Mouse (Mus musculus) embryonic facial prominence, embryonic 11.5 days (tissue): Measurements from ENCODE around the gene Rasd1. TPM values are rescaled to one million over a fixed set of nuclear protein-coding genes. Genes with fewer than 3 reads are reported as not detected.
A peak's percentile ranks its signal among the peaks of the same experiment; 100 is the strongest.

Source experiments
- ATAC-seq: fragments of 200-750 bp; cut with Nextera tagmentation; replicated peaks from 2 replicates; pipeline ENCODE4 v1.8.0; 2017; ENCODE audit warnings: low read depth; ENCODE audit not compliant: insufficient number of reproducible peaks, low FRiP score, low TSS enrichment
- DNase-seq: peaks from one replicate; pipeline ENCODE4 v3.0.0-alpha.2; 2015; ENCODE audit warnings: low spot score
- H3K27ac ChIP-seq: fragments of 300-500 bp; sonication (generic); replicated peaks from 2 replicates; pipeline ENCODE4 v1.5.1; 2014; ENCODE audit warnings: mild to moderate bottlenecking, low read depth, low read length, control low read depth
- H3K27me3 ChIP-seq: fragments of 300-500 bp; sonication (generic); 2 replicates; pipeline ENCODE4 v1.6.1; 2014; ENCODE audit warnings: mild to moderate bottlenecking, low read length, moderate library complexity, mixed read lengths; ENCODE audit not compliant: control insufficient read depth, insufficient read depth
- H3K36me3 ChIP-seq: fragments of 300-500 bp; sonication (generic); replicated peaks from 2 replicates; pipeline ENCODE4 v1.6.1; 2014; ENCODE audit warnings: low read depth, mild to moderate bottlenecking, low read length, moderate library complexity, mixed read lengths; ENCODE audit not compliant: control insufficient read depth, insufficient read depth
- H3K4me1 ChIP-seq: fragments of 300-500 bp; sonication (generic); 2 replicates; pipeline ENCODE4 v1.6.1; 2014; ENCODE audit warnings: low read length, mixed read lengths; ENCODE audit not compliant: control insufficient read depth, insufficient read depth
- H3K4me2 ChIP-seq: fragments of 300-500 bp; sonication (generic); 2 replicates; pipeline ENCODE4 v1.6.1; 2014; ENCODE audit warnings: low read depth, mild to moderate bottlenecking, control low read depth, low read length, moderate library complexity
- H3K4me3 ChIP-seq: fragments of 300-500 bp; sonication (generic); 2 replicates; pipeline ENCODE4 v1.5.1; 2014; ENCODE audit warnings: low read depth, low read length, control low read depth
- H3K9ac ChIP-seq: fragments of 300-500 bp; sonication (generic); replicated peaks from 2 replicates; pipeline ENCODE4 v1.6.1; 2014; ENCODE audit warnings: mild to moderate bottlenecking, control low read depth, low read length
- H3K9me3 ChIP-seq: fragments of 300-500 bp; sonication (generic); replicated peaks from 2 replicates; pipeline ENCODE4 v1.6.1; 2016; ENCODE audit warnings: mild to moderate bottlenecking, low read length, inconsistent platforms, mixed read lengths; ENCODE audit not compliant: control insufficient read depth
- WGBS: fragments of 180-500 bp; shearing (Covaris S2); extraction: QIAGEN DNeasy Blood & Tissue Kit; methylation state at CpG from one replicate; pipeline ENCODE4 v1.1.7; 2014; 5-methylcytosine and 5-hydroxymethylcytosine counted together
- polyA plus RNA-seq: library from polyadenylated mRNA; unstranded; fragments of >200 nt; fragmentation: Nextera tagmentation; extraction: Ambion mirVana; gene quantifications from 2 replicates; pipeline ENCODE4 v1.2.1, GENCODE M21; 2014

Rasd1 gene
- polyA plus RNA-seq, 1 experiment from 2014 or later, result 2.2 TPM

GRCm38 (mm10) chr11:59991365-59991764, 26.6 kb upstream of the Rasd1 start:
- Histone ChIP-seq H3K9ac (no peak overlapping the region), H3K36me3 (no peaks in the 10 kb centered on the region), H3K4me2 (no peak overlapping the region), H3K9me3 (no peaks in the 10 kb centered on the region), H3K4me3 (no peak overlapping the region), H3K27ac (no peak overlapping the region), H3K4me1 (no peaks in the 10 kb centered on the region), H3K27me3 (no peaks in the 10 kb centered on the region)
- 68% methylated on average over 8 of the region's 8 CpGs for WGBS
- ATAC-seq, result no peak
- DNase-seq, result no peak

- H3K9ac ChIP-seq, result no peak overlapping the region
- H3K4me3 ChIP-seq, result no peak overlapping the region
- H3K27ac ChIP-seq, result no peak overlapping the region
- ATAC-seq (no peak), DNase-seq (peak; percentile 63)
- no peaks in the 10 kb centered on the region for H3K36me3 ChIP-seq
- no peak overlapping the region for H3K4me2 ChIP-seq
- WGBS, result 42% methylated on average over 1 of the region's 1 CpGs
- H3K27me3 ChIP-seq, result no peaks in the 10 kb centered on the region
- no peaks in the 10 kb centered on the region for H3K9me3 ChIP-seq
- no peaks in the 10 kb centered on the region for H3K4me1 ChIP-seq
Observed at GRCm38 (mm10) chr11:59989406-59989805, 24.7 kb upstream of the Rasd1 start.

- Histone ChIP-seq H3K9ac (no peak overlapping the region), H3K27me3 (no peaks in the 10 kb centered on the region), H3K36me3 (no peaks in the 10 kb centered on the region), H3K4me3 (no peak overlapping the region), H3K27ac (no peak overlapping the region), H3K4me1 (no peaks in the 10 kb centered on the region; the same call in 1 of the 2 replicates), H3K9me3 (no peaks in the 10 kb centered on the region), H3K4me2 (no peak overlapping the region)
- ATAC-seq, result no peak
- WGBS, result 79% methylated on average over 5 of the region's 5 CpGs
- DNase-seq, result no peak
Observed at GRCm38 (mm10) chr11:59977831-59978230, 13.1 kb upstream of the Rasd1 start.

GRCm38 (mm10) chr11:59975241-59975640, 10.5 kb upstream of the Rasd1 start:
- H3K27me3 ChIP-seq, result no peaks in the 10 kb centered on the region
- no peak overlapping the region for H3K9ac ChIP-seq
- no peaks in the 10 kb centered on the region; the same call in 1 of the 2 replicates for H3K4me1 ChIP-seq
- H3K27ac ChIP-seq, result no peak overlapping the region
- no peaks in the 10 kb centered on the region for H3K9me3 ChIP-seq
- DNase-seq, result no peak
- no peaks in the 10 kb centered on the region for H3K36me3 ChIP-seq
- no peak for ATAC-seq
- no peak overlapping the region for H3K4me3 ChIP-seq
- 28% methylated on average over 10 of the region's 10 CpGs for WGBS
- H3K4me2 ChIP-seq, result no peak overlapping the region

GRCm38 (mm10) chr11:59973389-59973788, 8.6 kb upstream of the Rasd1 start:
- WGBS, result 74% methylated on average over 5 of the region's 5 CpGs
- DNase-seq (no peak), ATAC-seq (no peak)
- no peak overlapping the region for H3K27ac ChIP-seq
- no peak overlapping the region for H3K4me3 ChIP-seq
- H3K9me3 ChIP-seq, result no peaks in the 10 kb centered on the region
- H3K4me1 ChIP-seq, result no peaks in the 10 kb centered on the region; the same call in 1 of the 2 replicates
- no peaks in the 10 kb centered on the region for H3K36me3 ChIP-seq
- no peaks in the 10 kb centered on the region for H3K27me3 ChIP-seq
- H3K9ac ChIP-seq, result no peak overlapping the region
- H3K4me2 ChIP-seq, result no peak overlapping the region

GRCm38 (mm10) chr11:59971691-59972090, 6.9 kb upstream of the Rasd1 start:
- Histone ChIP-seq H3K9ac (no peak overlapping the region), H3K27me3 (no peaks in the 10 kb centered on the region), H3K9me3 (no peaks in the 10 kb centered on the region), H3K4me3 (no peak overlapping the region), H3K4me2 (no peak overlapping the region), H3K36me3 (no peaks in the 10 kb centered on the region), H3K27ac (no peak overlapping the region), H3K4me1 (no peaks in the 10 kb centered on the region; the same call in 1 of the 2 replicates)
- DNase-seq (no peak), ATAC-seq (no peak)
- 45% methylated on average over 2 of the region's 2 CpGs for WGBS

GRCm38 (mm10) chr11:59970780-59971179, 6.0 kb upstream of the Rasd1 start:
- no peaks in the 10 kb centered on the region for H3K27me3 ChIP-seq
- H3K9me3 ChIP-seq, result no peaks in the 10 kb centered on the region
- no peaks in the 10 kb centered on the region for H3K36me3 ChIP-seq
- no peak overlapping the region for H3K4me3 ChIP-seq
- no peak for DNase-seq
- 72% methylated on average over 5 of the region's 5 CpGs for WGBS
- no peak overlapping the region for H3K9ac ChIP-seq
- no peak for ATAC-seq
- H3K4me2 ChIP-seq, result no peak overlapping the region
- no peak overlapping the region for H3K27ac ChIP-seq
- no peaks in the 10 kb centered on the region; the same call in 1 of the 2 replicates for H3K4me1 ChIP-seq

GRCm38 (mm10) chr11:59967765-59968164, 3.0 kb upstream of the Rasd1 start:
- Histone ChIP-seq H3K27me3 (peaks cover 9% of the 10 kb centered on the region), H3K36me3 (no peaks in the 10 kb centered on the region), H3K9me3 (no peaks in the 10 kb centered on the region), H3K4me3 (no peak overlapping the region), H3K4me1 (peaks cover 2% of the 10 kb centered on the region), H3K9ac (no peak overlapping the region), H3K4me2 (no peak overlapping the region), H3K27ac (no peak overlapping the region)
- DNase-seq (no peak), ATAC-seq (no peak)
- WGBS, result 91% methylated on average over 1 of the region's 1 CpGs
